Mouse (Mus musculus) midbrain, postnatal 0 days (tissue): ENCODE measurements at regions not wholly inside any gene's neighbourhood (a gene's known extent, or its start where the extent isn't known, plus 50 kb on each side); places are given as distances from the start of the nearest gene placed in this dataset.

ENCODE experiments used
- ATAC-seq: fragments of 200-750 bp; cut with Nextera tagmentation; 2 replicates; pipeline ENCODE4 v1.8.0; 2017; ENCODE audit warnings: moderate number of reproducible peaks, mild to moderate bottlenecking, moderate TSS enrichment, moderate library complexity; ENCODE audit not compliant: low FRiP score
- DNase-seq: peaks from one replicate; pipeline ENCODE4 v3.0.0-alpha.2; 2015; ENCODE audit warnings: low spot score
- H3K27ac ChIP-seq: fragments of 300-500 bp; sonication (generic); 2 replicates; pipeline ENCODE4 v1.5.1; 2014; ENCODE audit warnings: low read depth, mild to moderate bottlenecking, low read length, mixed read lengths
- H3K27me3 ChIP-seq: fragments of 300-500 bp; sonication (generic); 2 replicates; pipeline ENCODE4 v1.6.1; 2014; ENCODE audit warnings: low read length, control low read depth, mixed read lengths; ENCODE audit not compliant: insufficient read depth
- H3K36me3 ChIP-seq: fragments of 300-500 bp; sonication (generic); 2 replicates; pipeline ENCODE4 v1.6.1; 2014; ENCODE audit warnings: low read length, control low read depth, mixed read lengths; ENCODE audit not compliant: insufficient read depth
- H3K4me1 ChIP-seq: fragments of 300-500 bp; sonication (generic); 2 replicates; pipeline ENCODE4 v1.6.1; 2014; ENCODE audit warnings: mild to moderate bottlenecking, control low read depth, antibody characterized with exemption, low read length, mixed read lengths; ENCODE audit not compliant: insufficient read depth
- H3K4me2 ChIP-seq: fragments of 300-500 bp; sonication (generic); 2 replicates; pipeline ENCODE4 v1.6.1; 2014; ENCODE audit warnings: low read depth, mild to moderate bottlenecking, low read length, mixed read lengths; ENCODE audit not compliant: poor library complexity, severe bottlenecking
- H3K4me3 ChIP-seq: fragments of 300-500 bp; sonication (generic); 2 replicates; pipeline ENCODE4 v1.5.1; 2014; ENCODE audit warnings: low read depth, mild to moderate bottlenecking, low read length, moderate library complexity
- H3K9ac ChIP-seq: fragments of 300-500 bp; sonication (generic); replicated peaks from 2 replicates; pipeline ENCODE4 v1.6.1; 2014; ENCODE audit warnings: mild to moderate bottlenecking, low read length, moderate library complexity, mixed read lengths; ENCODE audit not compliant: poor library complexity, severe bottlenecking
- H3K9me3 ChIP-seq: fragments of 300-500 bp; sonication (generic); 2 replicates; pipeline ENCODE4 v1.6.1; 2016; ENCODE audit warnings: low read length, control low read depth
- CTCF ChIP-seq: IDR thresholded peaks from 2 replicates; pipeline ENCODE4 v1.5.1; 2016; ENCODE audit warnings: antibody characterized with exemption, mild to moderate bottlenecking
- WGBS: fragments of 180-500 bp; shearing (Covaris S2); extraction: QIAGEN DNeasy Blood & Tissue Kit; methylation state at CpG from one replicate; pipeline ENCODE4 v1.1.7; 2014; 5-methylcytosine and 5-hydroxymethylcytosine counted together

GRCm38 (mm10) chr3:45523281-45523680 lies 145.1 kb downstream of the Pcdh10 start:
- no peak for DNase-seq
- WGBS = 82% methylated on average over 4 of the region's 4 CpGs
- H3K9me3 ChIP-seq = no peaks in the 10 kb centered on the region

GRCm38 (mm10) chr3:45547091-45547490 lies 168.9 kb downstream of the Pcdh10 start:
- Histone ChIP-seq H3K36me3 (no peaks in the 10 kb centered on the region), H3K27me3 (no peaks in the 10 kb centered on the region), H3K9me3 (no peaks in the 10 kb centered on the region), H3K9ac (no peak overlapping the region), H3K4me1 (no peaks in the 10 kb centered on the region), H3K4me2 (no peak overlapping the region), H3K4me3 (no peak overlapping the region), H3K27ac (no peak overlapping the region)
- no peak for DNase-seq
- no peak for TF ChIP-seq CTCF
- WGBS = 87% methylated on average over 3 of the region's 3 CpGs
- no peak for ATAC-seq

More at GRCm38 (mm10) chr3:45523281-45523680, 145.1 kb downstream of the Pcdh10 start:
- H3K4me2 ChIP-seq = no peak overlapping the region
- no peaks in the 10 kb centered on the region for H3K27me3 ChIP-seq
- H3K4me1 ChIP-seq = no peaks in the 10 kb centered on the region
- no peak overlapping the region for H3K4me3 ChIP-seq
- no peak overlapping the region for H3K27ac ChIP-seq
- no peaks in the 10 kb centered on the region for H3K36me3 ChIP-seq
- ATAC-seq = no peak
- no peak overlapping the region for H3K9ac ChIP-seq
- TF ChIP-seq CTCF = no peak

GRCm38 (mm10) chr3:45555736-45556135 lies 177.5 kb downstream of the Pcdh10 start:
- peak; percentile 87 for TF ChIP-seq CTCF
- H3K27me3 ChIP-seq = no peaks in the 10 kb centered on the region
- no peak overlapping the region for H3K9ac ChIP-seq
- 21% methylated on average over 1 of the region's 1 CpGs for WGBS
- no peak overlapping the region for H3K4me3 ChIP-seq
- ATAC-seq (peak; percentile 63; the same call in 1 of the 2 replicates), DNase-seq (peak; percentile 79)
- no peaks in the 10 kb centered on the region for H3K9me3 ChIP-seq
- no peaks in the 10 kb centered on the region for H3K4me1 ChIP-seq
- no peak overlapping the region for H3K4me2 ChIP-seq
- no peaks in the 10 kb centered on the region for H3K36me3 ChIP-seq
- H3K27ac ChIP-seq = no peak overlapping the region

- no peak overlapping the region for H3K4me2 ChIP-seq
- no peaks in the 10 kb centered on the region for H3K27me3 ChIP-seq
- H3K4me1 ChIP-seq = no peaks in the 10 kb centered on the region
- H3K9ac ChIP-seq = no peak overlapping the region
- TF ChIP-seq CTCF = no peak
- 93% methylated on average over 1 of the region's 1 CpGs for WGBS
- ATAC-seq (no peak), DNase-seq (no peak)
- no peak overlapping the region for H3K4me3 ChIP-seq
- no peaks in the 10 kb centered on the region for H3K9me3 ChIP-seq
- H3K27ac ChIP-seq = no peak overlapping the region
- no peaks in the 10 kb centered on the region for H3K36me3 ChIP-seq
Observed at GRCm38 (mm10) chr3:45572995-45573394, 194.8 kb downstream of the Pcdh10 start.

- H3K27me3 ChIP-seq = no peaks in the 10 kb centered on the region
- TF ChIP-seq CTCF = no peak
- H3K27ac ChIP-seq = no peak overlapping the region
- H3K36me3 ChIP-seq = no peaks in the 10 kb centered on the region
- no peak overlapping the region for H3K9ac ChIP-seq
- DNase-seq (no peak), ATAC-seq (no peak)
- H3K4me3 ChIP-seq = no peak overlapping the region
- no peak overlapping the region for H3K4me2 ChIP-seq
- 95% methylated on average over 1 of the region's 1 CpGs for WGBS
- H3K4me1 ChIP-seq = no peaks in the 10 kb centered on the region
- no peaks in the 10 kb centered on the region for H3K9me3 ChIP-seq
Observed at GRCm38 (mm10) chr3:45577035-45577434, 198.8 kb downstream of the Pcdh10 start.

GRCm38 (mm10) chr3:45593561-45593960 lies 215.4 kb downstream of the Pcdh10 start:
- no peaks in the 10 kb centered on the region for H3K4me1 ChIP-seq
- TF ChIP-seq CTCF = no peak
- no peak for DNase-seq
- WGBS = 68% methylated on average over 1 of the region's 1 CpGs
- H3K9me3 ChIP-seq = no peaks in the 10 kb centered on the region
- no peak overlapping the region for H3K9ac ChIP-seq
- H3K27me3 ChIP-seq = no peaks in the 10 kb centered on the region
- no peak overlapping the region for H3K4me3 ChIP-seq
- H3K27ac ChIP-seq = no peak overlapping the region
- H3K4me2 ChIP-seq = no peak overlapping the region
- no peaks in the 10 kb centered on the region for H3K36me3 ChIP-seq
- ATAC-seq = no peak

- Histone ChIP-seq H3K9ac (no peak overlapping the region), H3K27me3 (no peaks in the 10 kb centered on the region), H3K27ac (no peak overlapping the region), H3K9me3 (no peaks in the 10 kb centered on the region), H3K4me3 (no peak overlapping the region), H3K36me3 (no peaks in the 10 kb centered on the region), H3K4me1 (no peaks in the 10 kb centered on the region), H3K4me2 (no peak overlapping the region)
- 76% methylated on average over 2 of the region's 2 CpGs for WGBS
- DNase-seq (no peak), ATAC-seq (no peak)
- no peak for TF ChIP-seq CTCF
Observed at GRCm38 (mm10) chr3:45602278-45602677, 224.1 kb downstream of the Pcdh10 start.
